Mouse (Mus musculus): ENCODE data around the gene Mfsd12.

Mfsd12 gene

DNA sequence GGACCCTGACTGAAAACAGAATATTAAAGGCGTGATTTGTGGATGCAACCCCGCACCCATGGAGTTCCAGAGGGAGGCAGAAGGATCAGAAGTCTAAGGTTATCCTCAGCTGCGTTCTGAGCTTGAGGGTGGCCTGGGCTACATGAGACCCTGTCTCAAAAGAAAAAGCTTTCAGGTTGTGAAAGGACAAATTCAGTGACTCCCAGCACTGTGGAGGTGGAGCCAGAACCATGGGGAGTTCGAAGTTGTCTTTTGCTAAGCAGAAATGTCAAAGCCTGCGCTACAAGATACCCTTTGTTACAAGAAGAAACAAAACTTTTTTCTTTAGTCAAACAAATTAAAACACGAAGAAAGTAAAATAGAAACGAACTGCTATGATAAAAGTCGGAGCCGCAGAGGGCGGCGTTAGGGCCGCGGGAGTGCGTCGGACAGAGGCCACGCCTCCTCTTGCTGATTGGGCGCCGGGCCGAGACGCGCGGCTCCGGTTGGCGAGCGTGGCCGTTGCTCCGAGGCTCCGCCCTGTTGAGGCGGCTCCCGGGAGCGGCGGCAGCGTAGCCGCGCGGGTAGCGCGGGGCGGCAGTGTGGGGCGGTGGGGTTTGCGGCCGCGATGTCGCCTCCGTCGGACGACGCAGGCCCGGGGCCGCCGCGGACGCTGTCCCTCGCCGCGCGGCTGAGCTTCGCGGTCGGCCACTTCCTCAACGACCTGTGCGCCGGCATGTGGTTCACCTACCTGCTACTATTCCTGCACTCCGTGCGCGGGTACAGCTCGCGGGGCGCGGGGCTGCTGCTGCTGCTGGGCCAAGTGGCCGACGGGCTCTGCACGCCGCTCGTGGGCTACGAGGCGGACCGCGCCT lies at the start of gene Mfsd12:
Mfsd12 (plus strand) TSS at position 501 of the 854 bp plus-strand sequence.
- DNase-seq (ENCODE audit: low spot score in 2 of 2) = peak; percentile 83 to 95

DNA sequence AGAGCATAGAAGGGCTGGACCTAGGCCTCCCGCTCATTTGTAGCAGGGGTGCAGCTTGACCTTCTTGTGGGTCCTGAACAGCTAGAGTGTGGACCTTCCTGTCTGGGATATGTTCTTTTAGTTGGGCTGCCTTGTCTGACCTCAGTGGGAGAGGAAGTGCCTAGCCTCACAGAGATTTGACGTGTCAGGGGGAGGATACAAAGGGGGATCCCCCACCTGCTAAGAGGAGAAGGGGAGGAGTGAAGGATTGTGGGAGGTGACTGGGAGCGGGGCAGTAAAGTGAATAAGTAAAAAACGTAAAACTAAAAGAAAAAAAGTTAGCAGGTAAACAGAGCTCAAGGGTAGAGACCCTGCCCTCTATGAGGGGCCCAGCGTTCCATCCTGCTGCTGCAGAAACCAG lies 47.7 kb upstream of the Mfsd12 start:
- no peak for DNase-seq (ENCODE audit: low spot score in 2 of 2)

DNA sequence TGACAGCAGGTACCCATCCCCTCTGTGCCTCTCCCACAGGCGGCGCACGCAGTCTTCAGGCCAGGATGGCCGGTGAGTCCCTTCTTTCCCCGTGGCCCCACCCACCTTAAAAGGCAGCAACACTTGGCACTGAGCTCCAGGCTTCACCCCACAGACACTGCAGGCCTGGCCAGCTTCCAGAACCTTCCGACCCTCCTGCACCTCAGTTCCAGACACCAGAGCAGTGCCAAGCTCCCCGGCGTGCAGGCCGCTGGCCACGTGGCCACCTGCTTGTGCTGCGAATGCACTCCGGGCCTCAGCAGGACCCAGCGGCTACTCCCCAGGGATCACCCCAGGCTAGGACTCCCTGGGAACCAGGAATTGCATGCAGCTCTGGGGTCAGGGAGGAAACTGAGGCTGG lies 43.7 kb upstream of the Mfsd12 start:
- no peak for DNase-seq (ENCODE audit: low spot score in 2 of 2)

DNA sequence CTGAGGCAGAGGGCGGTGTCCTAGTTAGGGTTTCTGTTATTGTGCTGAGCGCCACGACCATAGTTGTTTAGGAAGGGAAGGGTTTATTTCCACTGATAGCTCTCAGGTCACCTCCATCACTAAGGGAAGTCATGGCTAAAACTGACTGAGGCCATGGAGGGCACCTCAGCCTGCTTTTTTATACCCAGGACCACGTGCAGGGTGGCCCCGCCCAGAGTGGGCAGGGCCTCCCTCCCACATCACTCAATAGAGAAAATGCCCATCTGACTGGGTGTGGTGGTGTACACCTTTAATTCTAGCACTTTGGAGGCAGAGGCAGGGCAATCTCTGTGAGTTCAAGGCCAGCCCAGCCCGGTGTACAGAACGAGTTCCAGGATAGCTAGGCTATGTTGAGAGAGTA lies 43.1 kb upstream of the Mfsd12 start:
- DNase-seq (ENCODE audit: low spot score in 2 of 2) = no peak

GRCm38 (mm10) chr10:81315587-81315986 lies 41.7 kb upstream of the Mfsd12 start:
- DNase-seq (ENCODE audit: low spot score in 2 of 2) = no peak

DNA sequence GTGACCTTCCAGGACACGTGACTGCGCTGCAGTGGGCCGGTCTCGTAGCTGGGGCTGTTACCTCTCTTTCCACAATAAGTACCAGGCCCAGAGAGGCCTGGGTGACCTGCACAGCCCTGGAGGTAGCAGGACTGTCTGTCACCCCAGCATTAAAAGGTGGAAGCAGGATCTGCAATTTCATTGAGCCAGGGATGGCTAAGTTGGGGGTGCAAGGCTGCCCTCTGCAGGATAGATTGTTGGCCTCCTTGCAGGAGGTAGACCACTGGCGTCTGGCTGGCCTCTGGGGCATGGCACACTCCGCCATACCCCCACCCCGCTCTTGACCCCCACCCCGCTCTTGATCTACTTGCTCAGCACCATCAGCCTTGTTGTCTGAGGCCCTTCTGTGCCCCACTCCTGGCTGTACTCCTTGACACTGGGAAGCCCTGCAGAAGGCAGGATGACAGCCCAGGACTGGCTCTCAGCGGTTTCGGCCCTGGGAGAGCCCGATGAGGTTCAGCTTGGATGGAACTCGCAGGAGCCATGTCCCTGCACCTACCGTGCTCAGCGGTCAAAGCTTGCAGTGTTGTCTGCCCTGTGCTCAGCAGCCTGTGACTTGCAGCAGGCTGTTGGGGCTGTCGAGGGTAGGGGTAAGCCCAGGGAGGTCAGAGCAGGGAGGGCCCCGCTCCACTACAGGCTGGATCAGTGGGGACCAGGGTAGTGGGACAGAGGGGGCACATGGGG lies 40.8 kb upstream of the Mfsd12 start:
- DNase-seq (ENCODE audit: low spot score in 2 of 2) = peak in 1 of 2 experiments; percentile 58

GRCm38 (mm10) chr10:81317273-81317672 lies 40.0 kb upstream of the Mfsd12 start:
- DNase-seq (ENCODE audit: low spot score in 2 of 2) = peak in 1 of 2 experiments; percentile 61

DNA sequence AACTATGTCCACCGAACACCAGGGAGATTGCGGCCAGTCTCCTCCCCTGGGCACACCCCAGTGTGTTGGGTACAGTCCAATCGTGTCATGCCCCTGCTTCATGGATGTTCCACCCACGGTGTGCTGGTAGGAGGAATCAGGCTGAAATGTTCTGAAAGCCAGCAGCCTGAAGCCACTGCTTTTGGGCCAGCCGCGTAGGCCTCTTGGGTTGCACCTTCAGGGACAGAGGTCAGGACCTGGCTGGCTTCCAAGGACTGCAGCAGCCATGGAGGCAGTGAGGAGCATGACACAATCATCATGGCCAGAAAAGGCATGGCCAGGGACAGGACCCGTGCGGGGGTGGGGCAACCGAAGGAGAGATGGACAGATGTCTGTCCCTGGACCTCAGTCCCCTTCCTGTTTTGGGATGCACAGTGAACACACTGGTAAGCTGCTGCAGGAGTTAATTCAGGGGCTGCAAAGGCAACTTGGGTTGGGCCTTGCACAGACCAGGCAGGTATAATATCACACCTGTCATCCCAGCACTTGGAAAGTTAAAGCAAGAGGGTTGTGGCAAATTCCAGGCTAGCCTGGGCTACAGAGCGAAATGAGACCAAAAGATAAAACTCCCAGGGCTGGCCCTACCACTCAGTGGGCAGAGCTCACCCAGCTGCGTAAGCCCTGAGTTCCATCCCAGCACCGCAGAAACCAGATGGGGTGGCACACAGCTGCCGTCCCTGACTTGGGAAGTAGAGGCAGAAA lies 38.5 kb upstream of the Mfsd12 start:
- peak in 1 of 2 experiments; percentile 45 for DNase-seq (ENCODE audit: low spot score in 2 of 2)

DNA sequence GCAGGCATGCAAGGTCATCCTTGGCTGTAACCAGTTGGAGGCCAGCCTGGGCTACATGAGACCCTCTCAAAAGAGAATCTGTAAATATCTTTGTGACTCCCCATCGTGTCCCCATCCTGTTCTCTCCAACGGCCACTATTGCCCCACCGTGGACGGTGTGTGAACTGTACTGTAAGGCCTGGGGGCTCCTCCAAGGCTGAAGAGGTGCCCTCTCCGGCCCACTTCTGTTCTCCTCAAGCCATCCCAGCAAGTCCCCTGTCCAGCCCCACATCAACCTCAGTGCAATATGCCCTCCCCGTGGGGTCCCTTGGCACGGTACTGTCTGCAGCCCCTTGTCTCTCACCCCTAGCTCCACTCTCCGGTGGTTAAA lies 38.0 kb upstream of the Mfsd12 start:
- DNase-seq (ENCODE audit: low spot score in 2 of 2) = peak in 1 of 2 experiments; percentile 58

DNA sequence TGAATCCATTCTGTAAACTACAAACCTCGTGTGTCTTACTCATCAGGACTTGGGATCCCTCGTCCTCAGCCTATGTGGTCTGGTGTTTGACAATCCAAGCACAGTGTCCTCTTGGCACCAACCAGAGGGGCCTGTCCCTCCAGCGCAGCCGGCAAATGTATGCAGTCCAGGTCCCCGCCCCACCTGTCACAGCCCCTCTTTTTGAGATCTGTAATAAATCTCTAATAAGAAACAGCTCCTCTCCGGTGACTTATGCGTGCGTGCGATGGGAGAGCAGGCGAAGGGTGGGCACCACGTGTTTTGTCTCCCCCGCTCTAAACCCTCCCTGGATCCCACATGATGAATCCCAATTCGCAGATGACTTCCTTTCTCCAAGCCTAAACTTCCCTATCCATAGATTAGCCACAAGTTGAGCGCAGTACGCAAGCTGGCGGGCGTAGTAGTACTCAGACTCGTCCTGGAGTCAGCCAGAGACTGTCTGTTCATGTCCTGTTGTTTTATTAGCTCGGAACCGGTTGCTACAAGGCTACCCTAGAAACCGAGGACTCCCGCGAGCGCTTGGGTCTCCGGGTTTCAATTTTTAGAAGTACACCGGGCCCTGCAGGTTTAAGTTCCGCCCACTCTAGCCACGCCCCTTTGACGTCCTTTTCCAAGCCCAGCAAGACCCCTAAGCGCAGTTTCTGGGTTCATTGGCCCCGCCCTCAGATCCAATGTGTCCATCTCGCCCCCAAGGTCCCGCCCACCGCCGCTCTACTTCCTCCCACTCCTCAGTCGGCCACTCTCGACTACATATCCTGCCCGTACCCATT lies 37.3 kb upstream of the Mfsd12 start:
- DNase-seq (ENCODE audit: low spot score in 2 of 2) = peak in 1 of 2 experiments; percentile 45

- peak; percentile 96 to 99 for DNase-seq (ENCODE audit: low spot score in 2 of 2)
Measured at GRCm38 (mm10) chr10:81320550-81321347, 36.5 kb upstream of the Mfsd12 start, which contains the start of gene Cactin. Gene Cactin, plus strand, starts transcription at chr10:81321103.

DNA sequence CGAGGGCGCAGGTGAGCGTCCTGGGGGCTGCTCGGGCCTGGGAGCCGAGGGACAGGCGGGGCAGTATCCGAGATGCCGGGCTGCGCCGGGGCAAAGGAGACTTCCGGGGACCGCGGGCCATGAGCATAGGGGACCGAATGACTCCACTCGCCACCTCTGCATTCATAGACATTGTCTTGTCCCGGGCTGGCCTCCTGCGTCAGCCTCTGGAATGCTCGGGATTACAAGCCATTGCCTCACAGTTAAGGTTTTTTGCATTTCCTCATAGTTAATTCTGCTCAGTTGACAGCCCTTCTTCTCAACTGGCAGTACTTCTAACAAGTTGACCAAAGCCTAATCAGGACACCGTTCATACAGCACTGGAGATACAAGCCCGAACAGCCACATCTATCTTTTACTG lies 35.9 kb upstream of the Mfsd12 start:
- no peak for DNase-seq (ENCODE audit: low spot score in 2 of 2)

GRCm38 (mm10) chr10:81322444-81322843 lies 34.8 kb upstream of the Mfsd12 start:
- DNase-seq (ENCODE audit: low spot score in 2 of 2) = no peak

DNA sequence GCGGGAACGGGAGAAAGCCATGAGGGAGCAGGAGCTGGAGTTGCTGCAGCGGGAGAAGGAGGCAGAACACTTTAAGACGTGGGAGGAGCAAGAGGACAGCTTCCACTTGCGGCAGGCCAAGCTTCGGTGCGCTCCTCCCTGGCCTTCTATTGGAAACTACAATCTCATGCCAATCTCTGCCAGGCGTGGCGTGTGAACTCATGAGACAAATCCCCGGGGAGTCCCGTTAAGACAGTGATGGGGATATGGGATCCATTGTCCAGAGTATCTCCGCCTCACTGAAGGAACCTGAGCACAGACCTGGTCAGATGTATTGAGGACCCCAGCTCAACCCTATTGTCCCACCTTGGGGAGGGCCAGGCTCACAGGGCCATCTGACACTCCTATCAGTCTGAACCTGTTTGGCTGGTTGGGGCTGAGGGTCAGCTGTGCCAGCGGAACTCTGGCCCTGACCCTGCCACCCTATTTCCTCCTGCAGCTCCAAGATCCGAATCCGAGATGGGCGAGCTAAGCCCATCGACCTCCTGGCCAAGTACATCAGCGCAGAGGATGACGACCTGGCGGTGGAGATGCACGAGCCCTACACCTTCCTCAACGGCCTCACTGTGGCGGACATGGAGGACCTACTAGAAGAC lies 34.0 kb upstream of the Mfsd12 start:
- DNase-seq (ENCODE audit: low spot score in 2 of 2) = no peak

DNA sequence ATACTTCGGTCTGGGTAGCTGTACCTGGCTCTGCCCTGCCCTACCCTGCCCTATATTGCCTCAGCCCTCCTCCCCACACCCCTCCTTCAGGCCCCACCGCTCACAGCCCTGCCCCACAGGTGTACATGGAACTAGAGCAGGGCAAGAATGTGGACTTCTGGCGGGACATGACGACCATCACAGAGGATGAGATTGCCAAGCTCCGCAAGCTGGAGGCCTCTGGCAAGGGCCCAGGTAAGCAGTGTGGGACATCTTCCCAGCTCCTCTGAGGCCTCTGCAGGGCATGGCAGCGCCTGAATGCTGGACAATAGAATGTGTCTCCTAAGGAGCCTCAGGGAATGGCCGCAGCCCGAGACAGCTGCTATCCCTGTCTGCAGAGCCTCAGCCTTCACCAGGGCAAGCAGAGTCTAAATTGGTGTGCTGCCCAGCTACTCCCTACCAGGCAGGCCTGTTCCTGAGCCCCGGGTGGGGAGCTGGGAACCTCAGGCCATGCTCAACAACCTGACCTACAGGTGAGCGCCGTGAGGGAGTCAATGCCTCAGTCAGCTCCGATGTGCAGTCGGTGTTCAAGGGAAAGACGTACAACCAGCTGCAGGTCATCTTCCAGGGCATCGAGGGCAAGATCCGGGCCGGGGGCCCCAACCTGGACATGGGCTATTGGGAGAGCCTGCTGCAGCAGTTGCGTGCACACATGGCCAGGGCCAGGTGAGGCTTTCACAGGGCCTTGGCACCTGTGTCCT lies 33.3 kb upstream of the Mfsd12 start:
- no peak for DNase-seq (ENCODE audit: low spot score in 2 of 2)

- no peak for DNase-seq (ENCODE audit: low spot score in 2 of 2)
Measured at GRCm38 (mm10) chr10:81325176-81325575, 32.1 kb upstream of the Mfsd12 start.

DNA sequence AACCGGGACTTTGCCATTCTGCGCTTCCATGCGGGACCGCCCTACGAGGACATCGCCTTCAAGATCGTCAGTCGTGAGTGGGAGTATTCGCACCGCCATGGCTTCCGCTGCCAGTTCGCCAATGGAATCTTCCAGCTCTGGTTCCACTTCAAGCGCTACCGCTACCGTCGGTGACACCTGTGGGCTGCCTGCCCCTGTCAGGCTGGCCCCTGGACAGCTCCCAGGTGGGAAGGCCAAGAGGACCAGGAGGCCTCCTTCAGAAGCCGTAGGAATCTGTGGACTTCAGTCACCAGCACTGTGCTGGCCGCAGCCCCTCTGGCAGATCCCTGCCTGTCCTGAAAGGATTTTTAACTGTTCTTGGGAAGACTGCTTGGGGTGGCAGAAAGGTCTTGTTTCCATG lies 31.5 kb upstream of the Mfsd12 start:
- DNase-seq (ENCODE audit: low spot score in 2 of 2) = no peak

DNA sequence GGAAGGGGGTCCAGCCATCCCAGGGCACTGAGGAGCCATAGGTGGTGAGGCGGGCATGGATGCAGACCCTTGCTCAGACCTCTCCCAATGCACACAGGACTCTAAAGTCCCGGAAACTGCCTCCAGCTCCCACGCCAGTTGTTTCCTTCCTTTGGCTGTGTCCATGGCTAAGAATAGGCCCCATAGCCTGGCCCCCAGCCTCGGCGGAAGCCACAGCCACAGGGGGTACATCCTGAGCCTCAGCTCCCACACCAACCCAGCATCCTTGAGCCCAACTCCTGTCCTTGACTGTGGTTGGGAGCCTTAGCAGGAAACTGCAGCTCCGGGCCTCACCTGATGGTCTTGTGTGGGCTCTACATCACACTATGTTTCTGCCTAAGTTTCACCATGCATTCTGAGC lies 30.4 kb upstream of the Mfsd12 start:
- no peak for DNase-seq (ENCODE audit: low spot score in 2 of 2)

DNA sequence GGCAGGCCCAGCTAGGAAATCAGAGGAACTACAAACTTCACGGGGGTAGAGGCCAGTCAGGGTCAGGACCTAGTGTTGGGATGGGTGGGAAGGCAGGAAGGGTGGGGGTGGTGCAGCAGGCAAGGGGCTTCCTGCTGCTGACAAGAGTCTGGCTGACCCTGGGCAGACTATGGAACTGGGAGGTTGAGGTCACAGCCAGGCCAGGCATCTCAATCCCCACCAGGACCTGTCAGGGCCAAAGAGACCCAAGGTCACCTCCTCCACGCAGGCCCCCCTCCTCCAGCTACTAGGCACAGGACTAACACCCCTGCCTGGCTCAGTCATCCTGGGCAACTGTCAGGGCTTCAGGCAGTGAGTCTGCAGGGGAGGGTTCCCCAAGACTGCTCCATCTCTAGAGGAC lies 29.3 kb upstream of the Mfsd12 start:
- peak in 1 of 2 experiments; percentile 31 for DNase-seq (ENCODE audit: low spot score in 2 of 2)
